Mouse (Mus musculus) liver, postnatal 0 days (tissue): ENCODE results near the gene Hcn4.

Experiments used
- CTCF ChIP-seq: sonication (generic); IDR thresholded peaks from 2 replicates; pipeline ENCODE4 v1.5.1; 2016; ENCODE audit warnings: antibody characterized with exemption, low read depth
- EP300 ChIP-seq: IDR thresholded peaks from 2 replicates; pipeline ENCODE4 v1.6.1; 2016; ENCODE audit warnings: antibody characterized with exemption, low read depth, mild to moderate bottlenecking

GRCm38 (mm10) chr9:58789476-58789875 lies 33.7 kb upstream of the Hcn4 start:
- TF ChIP-seq CTCF (no peak), EP300 (no peak)
